Mouse (Mus musculus) megakaryocyte, embryonic 14.5 days (primary cell): Measurements from ENCODE around the gene Vps41.

ENCODE experiments used
- FLI1 ChIP-seq: IDR thresholded peaks from 2 replicates; pipeline ENCODE4 v1.6.1; 2012; ENCODE audit warnings: low read length, inconsistent platforms, mixed read lengths
- GATA1 ChIP-seq: IDR thresholded peaks from 3 replicates; pipeline ENCODE4 v1.6.1; 2012; ENCODE audit warnings: mixed read lengths, low read length, inconsistent platforms, borderline replicate concordance

GRCm38 (mm10) chr13:18827029-18827428, 109.9 kb downstream of the Vps41 start:
- TF ChIP-seq GATA1 (no peak), FLI1 (no peak)
